Mouse (Mus musculus) intestine, embryonic 16.5 days (tissue): ENCODE measurements around the gene Sft2d2. TPM values are rescaled to one million over a fixed set of nuclear protein-coding genes. Genes with fewer than 3 reads are reported as not detected.

ENCODE experiments used
- ATAC-seq: fragments of 200-750 bp; cut with Nextera tagmentation; 2 replicates; pipeline ENCODE4 v1.8.0; 2017; ENCODE audit warnings: moderate TSS enrichment, moderate library complexity
- H3K27ac ChIP-seq: fragments of 300-500 bp; sonication (generic); 2 replicates; pipeline ENCODE4 v1.5.1; 2014; ENCODE audit warnings: mild to moderate bottlenecking, low read length
- H3K27me3 ChIP-seq: fragments of 300-500 bp; sonication (generic); replicated peaks from 2 replicates; pipeline ENCODE4 v1.6.1; 2014; ENCODE audit warnings: low read length, control low read depth, mixed read lengths; ENCODE audit not compliant: control insufficient read depth, insufficient read depth
- H3K36me3 ChIP-seq: fragments of 300-500 bp; sonication (generic); 2 replicates; pipeline ENCODE4 v1.6.1; 2014; ENCODE audit warnings: low read length, control low read depth; ENCODE audit not compliant: control insufficient read depth, insufficient read depth
- H3K4me1 ChIP-seq: fragments of 300-500 bp; sonication (generic); 2 replicates; pipeline ENCODE4 v1.6.1; 2014; ENCODE audit warnings: low read length, control low read depth, mixed read lengths; ENCODE audit not compliant: control insufficient read depth, insufficient read depth
- H3K4me2 ChIP-seq: fragments of 300-500 bp; sonication (generic); 2 replicates; pipeline ENCODE4 v1.6.1; 2014; ENCODE audit warnings: low read depth, low read length, control low read depth
- H3K4me3 ChIP-seq: fragments of 300-500 bp; sonication (generic); 2 replicates; pipeline ENCODE4 v1.5.1; 2014; ENCODE audit warnings: mild to moderate bottlenecking, low read length
- H3K9ac ChIP-seq: fragments of 300-500 bp; sonication (generic); 2 replicates; pipeline ENCODE4 v1.6.1; 2014; ENCODE audit warnings: low read depth, low read length
- H3K9me3 ChIP-seq: fragments of 300-500 bp; sonication (generic); 2 replicates; pipeline ENCODE4 v1.6.1; 2016; ENCODE audit warnings: low read length, control low read depth; ENCODE audit not compliant: control insufficient read depth
- WGBS: fragments of 180-500 bp; shearing (Covaris S2); extraction: QIAGEN DNeasy Blood & Tissue Kit; methylation state at CpG from one replicate; pipeline ENCODE4 v1.1.7; 2014; 5-methylcytosine and 5-hydroxymethylcytosine counted together
- polyA plus RNA-seq: library from polyadenylated mRNA; unstranded; fragments of >200 nt; fragmentation: Nextera tagmentation; extraction: Ambion mirVana; gene quantifications from 2 replicates; pipeline ENCODE4 v1.2.1, GENCODE M21; 2015

The Sft2d2 gene
- 28.6 and 33.3 TPM in 2 replicates for polyA plus RNA-seq

DNA sequence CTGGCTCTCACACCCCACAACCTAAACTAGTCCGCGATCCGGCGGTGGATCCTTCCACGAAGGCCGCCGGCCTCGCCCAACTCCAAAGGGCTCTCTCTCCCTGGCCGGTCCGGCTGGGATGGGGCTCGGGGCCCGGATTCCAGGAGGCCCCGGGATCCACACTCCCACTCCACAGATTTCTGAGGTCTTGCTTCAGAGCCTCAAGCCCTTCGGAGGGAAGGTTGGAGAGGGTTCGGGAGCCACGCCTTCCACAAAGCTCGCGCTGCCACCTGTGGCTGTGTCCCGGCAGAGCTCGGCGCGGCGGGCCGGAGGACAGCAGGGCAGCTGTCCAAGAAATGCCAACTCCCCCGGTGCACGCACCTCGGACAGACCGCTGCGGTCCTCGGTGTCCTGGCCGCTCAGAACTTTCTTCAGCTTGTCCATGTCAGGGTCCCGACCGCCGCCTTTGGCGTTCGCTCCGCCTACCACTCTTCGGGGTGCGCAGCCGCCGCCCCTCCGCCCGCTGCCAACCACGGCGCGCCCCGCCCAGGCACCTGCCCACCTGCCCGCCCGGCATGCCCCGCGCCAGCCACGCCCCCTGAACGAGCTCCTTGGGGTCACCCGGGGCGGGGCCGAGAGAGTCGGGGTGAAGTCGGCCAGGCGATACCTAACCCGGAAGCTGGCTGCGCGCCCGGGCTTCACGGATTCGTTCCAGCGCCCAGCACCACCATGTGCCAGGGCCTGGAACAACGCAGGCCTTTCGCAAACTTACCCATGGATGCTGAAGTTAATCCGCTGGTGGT, at the start of gene Sft2d2:
Gene Sft2d2 (minus strand): TSS at position 559 of the 782 bp plus-strand sequence.
- peak within 1 kb of the TSS; percentile 95 for H3K27ac ChIP-seq
- peak within 1 kb of the TSS; percentile 80 for H3K4me3 ChIP-seq
- H3K27me3 ChIP-seq = no peaks in the 10 kb centered on the region
- peak within 1 kb of the TSS; percentile 93 for H3K9ac ChIP-seq
- under 1% methylated on average over 69 of the region's 69 CpGs for WGBS
- no peaks in the 10 kb centered on the region for H3K36me3 ChIP-seq
- peaks cover 24% of the 10 kb centered on the region for H3K4me1 ChIP-seq
- H3K4me2 ChIP-seq = peak within 1 kb of the TSS; percentile 83
- ATAC-seq = peak; percentile 93
- H3K9me3 ChIP-seq = no peaks in the 10 kb centered on the region

DNA sequence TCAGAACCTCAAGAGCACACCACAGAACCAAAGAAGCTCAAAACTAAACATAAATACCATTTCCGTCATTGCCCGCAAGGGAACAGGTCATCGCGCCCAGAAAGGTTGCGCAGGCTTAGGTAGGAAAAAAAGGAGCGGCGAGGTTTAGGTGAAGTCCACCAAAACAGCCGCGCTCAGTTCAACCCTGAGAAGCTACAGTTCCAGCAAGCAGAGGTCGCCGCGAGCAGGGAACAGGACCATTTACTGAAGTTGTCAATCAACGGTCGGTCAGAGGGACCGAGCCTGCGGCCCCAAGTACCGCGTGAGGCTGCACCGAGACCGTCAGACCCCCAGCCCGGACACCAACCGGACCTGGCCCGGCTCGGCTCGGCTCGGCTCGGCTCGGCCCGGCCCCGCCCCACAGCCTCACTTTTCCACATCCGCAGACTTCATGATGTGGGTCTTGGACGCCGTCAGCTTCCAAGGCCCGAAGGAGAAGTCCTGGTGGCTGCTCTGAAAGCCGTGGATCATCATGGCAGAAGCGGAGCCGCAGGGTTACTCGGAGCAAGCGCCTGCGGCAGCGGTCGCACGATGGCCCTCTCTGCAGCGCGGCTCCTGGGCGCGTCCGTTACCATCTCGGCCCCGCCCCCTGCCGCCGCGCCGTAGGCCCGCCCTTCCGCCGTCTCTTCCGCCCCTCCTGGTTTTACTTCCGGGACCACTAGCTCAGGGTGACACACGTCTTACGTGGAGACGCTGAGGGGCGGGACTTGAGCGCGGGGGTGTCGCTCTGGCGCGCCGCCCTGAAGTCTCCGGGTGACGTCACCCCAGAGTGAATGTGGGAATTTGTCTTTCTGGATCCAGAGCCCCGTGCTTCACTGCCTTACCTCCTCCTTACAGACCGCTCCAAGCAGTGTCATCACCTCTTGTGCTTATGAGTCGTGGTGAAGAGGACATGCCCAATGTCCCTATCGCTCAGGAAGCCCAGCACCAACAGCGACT, 42.4 kb upstream of the Sft2d2 start, which contains the start of gene Tiprl:
Gene Tiprl (minus strand): TSS at position 676 of the 978 bp plus-strand sequence.
- peak within 1 kb of the TSS; percentile 88 for H3K9ac ChIP-seq
- under 1% methylated on average over 76 of the region's 76 CpGs for WGBS
- peaks cover 16% of the 10 kb centered on the region for H3K4me1 ChIP-seq
- H3K9me3 ChIP-seq = no peaks in the 10 kb centered on the region
- H3K4me2 ChIP-seq = peak within 1 kb of the TSS; percentile 91
- no peaks in the 10 kb centered on the region for H3K27me3 ChIP-seq
- H3K27ac ChIP-seq = peak within 1 kb of the TSS; percentile 94
- H3K4me3 ChIP-seq = peak within 1 kb of the TSS; percentile 85
- H3K36me3 ChIP-seq = no peaks in the 10 kb centered on the region
- ATAC-seq = peak; percentile 99

DNA sequence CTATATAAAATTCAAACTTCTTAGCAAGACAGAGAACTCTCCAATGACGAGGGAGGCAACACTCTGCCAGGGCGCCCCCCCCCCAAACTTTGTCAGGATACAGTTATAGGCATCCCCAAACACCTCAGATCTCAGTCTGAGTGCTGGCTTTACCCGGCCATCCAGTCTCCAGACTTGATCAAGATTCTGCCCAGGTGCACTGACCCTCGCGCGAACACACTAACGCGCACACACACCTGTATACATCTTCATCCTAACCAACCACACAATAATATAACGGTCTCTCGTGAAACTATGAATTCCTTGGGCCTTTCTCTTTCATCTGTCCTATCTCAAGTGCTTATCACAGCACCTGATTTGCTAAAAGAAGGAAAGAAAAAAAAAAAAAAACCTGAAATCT, 41.6 kb upstream of the Sft2d2 start:
- WGBS = 4% methylated on average over 10 of the region's 10 CpGs
- no peaks in the 10 kb centered on the region for H3K36me3 ChIP-seq
- peak overlapping the region; percentile 88 for H3K9ac ChIP-seq
- H3K4me2 ChIP-seq = peak overlapping the region; percentile 91
- H3K4me3 ChIP-seq = peak overlapping the region; percentile 85
- no peak overlapping the region for H3K27ac ChIP-seq
- no peaks in the 10 kb centered on the region for H3K9me3 ChIP-seq
- H3K4me1 ChIP-seq = peaks cover 16% of the 10 kb centered on the region
- no peaks in the 10 kb centered on the region for H3K27me3 ChIP-seq
- no peak for ATAC-seq

DNA sequence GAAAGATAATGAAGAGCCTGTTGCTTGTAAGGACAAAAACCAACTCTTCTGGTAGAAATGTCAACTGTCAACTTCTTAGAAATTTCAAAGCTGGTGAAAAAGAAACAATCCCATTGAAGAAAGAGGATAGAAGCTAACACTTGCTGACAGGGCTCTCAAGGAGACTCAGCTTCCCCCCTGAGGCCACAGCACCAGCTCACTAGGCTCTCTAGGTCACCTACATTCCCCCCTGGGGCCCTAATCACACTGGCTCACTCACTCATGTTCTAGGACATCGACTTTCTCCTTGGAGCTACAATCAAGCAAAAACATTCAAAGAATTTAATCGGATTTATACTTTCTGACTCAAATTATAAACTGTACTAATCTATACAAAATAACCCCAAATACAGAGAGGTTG, 39.6 kb upstream of the Sft2d2 start:
- Histone ChIP-seq H3K4me3 (no peak overlapping the region), H3K27me3 (no peaks in the 10 kb centered on the region), H3K27ac (no peak overlapping the region), H3K9me3 (no peaks in the 10 kb centered on the region), H3K9ac (no peak overlapping the region), H3K36me3 (no peaks in the 10 kb centered on the region), H3K4me2 (no peak overlapping the region), H3K4me1 (peaks cover 16% of the 10 kb centered on the region)
- no peak for ATAC-seq
- 65% methylated on average over 2 of the region's 2 CpGs for WGBS

DNA sequence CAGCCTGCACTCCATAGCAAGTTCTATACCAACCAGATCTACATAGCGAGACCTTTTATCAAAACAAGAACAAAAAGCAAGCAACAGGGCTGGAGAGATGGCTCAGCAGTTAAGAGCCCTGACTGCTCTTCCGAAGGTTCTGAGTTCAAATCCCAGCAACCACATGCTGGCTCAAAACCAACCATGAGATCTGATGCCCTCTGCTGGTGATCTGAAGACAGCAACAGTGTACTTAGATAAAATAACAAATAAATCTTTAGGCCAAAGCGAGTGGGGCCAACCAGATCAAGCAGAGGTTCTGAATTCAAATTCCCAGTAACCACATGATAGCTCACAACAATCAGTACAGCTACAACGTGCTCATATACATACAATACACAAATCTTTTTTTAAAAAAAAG, 36.5 kb upstream of the Sft2d2 start:
- no peak for ATAC-seq
- Histone ChIP-seq H3K36me3 (no peaks in the 10 kb centered on the region), H3K27ac (no peak overlapping the region), H3K4me3 (no peak overlapping the region), H3K27me3 (no peaks in the 10 kb centered on the region), H3K9me3 (no peaks in the 10 kb centered on the region), H3K9ac (no peak overlapping the region), H3K4me2 (no peak overlapping the region), H3K4me1 (peaks cover 13% of the 10 kb centered on the region)
- WGBS = 94% methylated on average over 4 of the region's 4 CpGs

DNA sequence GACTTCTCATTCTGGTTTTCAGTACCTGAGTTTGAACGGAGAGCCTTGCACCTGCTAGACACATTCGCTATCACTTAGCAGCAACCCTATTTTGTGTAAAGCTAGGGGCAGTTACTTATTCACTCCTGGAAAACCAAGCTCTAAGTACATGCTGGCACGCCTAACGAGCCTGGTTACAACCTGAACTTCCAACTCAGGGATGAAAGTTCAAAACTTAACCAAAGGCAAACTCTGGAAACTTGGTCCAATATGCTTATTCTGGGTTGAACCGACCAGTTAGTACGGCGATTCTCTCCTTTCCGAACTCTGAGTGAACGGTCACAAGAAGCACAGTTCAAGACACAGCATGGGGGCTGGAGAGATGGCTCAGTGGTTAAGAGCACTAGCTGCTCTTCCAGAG, 35.3 kb upstream of the Sft2d2 start:
- Histone ChIP-seq H3K4me2 (no peak overlapping the region), H3K9ac (no peak overlapping the region), H3K36me3 (no peaks in the 10 kb centered on the region), H3K27ac (no peak overlapping the region; the same call in 1 of the 2 replicates), H3K9me3 (no peaks in the 10 kb centered on the region), H3K27me3 (no peaks in the 10 kb centered on the region), H3K4me1 (peaks cover 7% of the 10 kb centered on the region; the same call in 1 of the 2 replicates), H3K4me3 (no peak overlapping the region)
- 82% methylated on average over 9 of the region's 9 CpGs for WGBS
- ATAC-seq = peak; percentile 48; the same call in 1 of the 2 replicates

DNA sequence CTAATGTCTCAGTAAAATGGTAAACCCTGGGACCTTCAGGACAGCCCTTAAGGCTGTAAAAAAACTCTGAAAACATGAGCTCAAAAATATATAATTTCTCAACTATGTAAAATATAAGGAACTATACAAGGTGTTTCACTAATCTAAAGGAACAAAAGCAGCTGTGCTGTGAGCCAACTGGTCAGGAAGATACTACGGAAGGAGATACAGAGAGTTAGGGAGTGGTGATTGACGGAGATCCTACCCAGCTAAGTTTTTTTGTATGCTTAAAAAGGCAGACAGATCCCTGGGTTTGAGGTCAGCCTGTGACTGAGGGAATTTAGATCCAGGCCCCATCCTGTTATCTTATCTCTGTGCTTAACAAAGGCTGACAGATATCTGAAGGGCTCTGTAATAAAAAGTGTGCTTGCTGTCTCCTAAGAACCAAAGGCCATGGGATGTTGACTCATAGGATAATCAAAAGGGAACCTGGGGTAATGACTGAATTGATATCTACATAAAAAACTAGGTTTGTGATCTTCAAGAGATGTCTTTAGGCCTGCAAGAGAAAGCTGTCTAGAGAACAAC, 22.9 kb upstream of the Sft2d2 start:
- 56% methylated on average over 2 of the region's 2 CpGs for WGBS
- Histone ChIP-seq H3K27me3 (no peaks in the 10 kb centered on the region), H3K9ac (no peak overlapping the region), H3K4me3 (no peak overlapping the region), H3K27ac (no peak overlapping the region), H3K4me2 (no peak overlapping the region), H3K4me1 (no peaks in the 10 kb centered on the region), H3K9me3 (no peaks in the 10 kb centered on the region), H3K36me3 (peaks cover 17% of the 10 kb centered on the region; the same call in 1 of the 2 replicates)
- peak; percentile 79 for ATAC-seq

DNA sequence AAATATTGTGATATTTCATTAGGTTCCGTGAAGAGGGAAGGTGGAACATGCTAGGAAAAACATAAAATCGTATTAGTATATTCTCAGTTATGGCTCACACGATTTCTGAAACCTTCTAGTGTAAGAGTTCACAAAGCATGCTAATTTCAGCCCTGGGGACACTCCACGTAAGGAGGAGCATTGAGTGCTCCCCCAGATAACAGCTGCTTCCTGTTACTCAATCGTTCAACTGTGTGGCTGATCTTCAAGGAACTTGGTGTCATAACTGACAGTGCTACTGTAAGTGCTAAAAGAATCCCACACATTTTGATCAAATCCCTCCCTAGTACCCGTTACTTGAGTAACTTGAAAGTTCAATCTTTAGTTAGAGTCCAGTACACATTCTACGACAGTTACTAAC, 21.6 kb upstream of the Sft2d2 start:
- Histone ChIP-seq H3K27me3 (no peaks in the 10 kb centered on the region), H3K9me3 (no peaks in the 10 kb centered on the region), H3K4me2 (no peak overlapping the region), H3K4me1 (no peaks in the 10 kb centered on the region), H3K4me3 (no peak overlapping the region), H3K36me3 (peaks cover 15% of the 10 kb centered on the region; the same call in 1 of the 2 replicates), H3K9ac (no peak overlapping the region), H3K27ac (no peak overlapping the region)
- no peak for ATAC-seq
- WGBS = 83% methylated on average over 7 of the region's 7 CpGs

DNA sequence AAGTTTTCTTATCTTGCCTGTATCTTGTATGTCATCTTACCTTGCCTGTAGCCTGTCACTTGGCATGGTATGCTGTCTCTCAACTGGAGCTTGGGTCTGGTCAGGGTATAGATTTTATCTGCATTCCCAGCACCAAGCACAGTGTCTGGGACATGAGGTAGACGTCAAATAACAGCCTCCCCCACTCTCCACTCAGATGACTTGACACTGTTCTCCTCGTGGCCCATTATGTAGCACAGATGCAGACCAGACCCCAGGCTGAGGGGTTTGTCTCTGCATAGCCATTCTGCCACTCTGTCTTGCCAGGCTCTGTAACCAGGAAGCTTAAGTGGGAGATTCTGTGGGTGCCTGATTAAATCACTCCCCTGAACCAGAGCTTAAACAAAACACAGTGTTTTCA, 11.4 kb upstream of the Sft2d2 start:
- no peaks in the 10 kb centered on the region for H3K9me3 ChIP-seq
- ATAC-seq = no peak
- H3K4me3 ChIP-seq = no peak overlapping the region
- no peak overlapping the region for H3K9ac ChIP-seq
- no peak overlapping the region for H3K4me2 ChIP-seq
- 27% methylated on average over 2 of the region's 2 CpGs for WGBS
- H3K27ac ChIP-seq = no peak overlapping the region
- H3K4me1 ChIP-seq = peaks cover 2% of the 10 kb centered on the region; the same call in 1 of the 2 replicates
- no peaks in the 10 kb centered on the region for H3K27me3 ChIP-seq
- no peaks in the 10 kb centered on the region for H3K36me3 ChIP-seq
